Mouse (Mus musculus): Measurements from ENCODE around the gene Etnk2.

GRCm38 (mm10) chr1:133355469-133355868 is 7.9 kb upstream of the Etnk2 start:
- no peak for TF ChIP-seq CTCF (IDR thresholded peaks at IDR 0.05; ENCODE audit: low read depth)
- TF ChIP-seq EP300 (IDR thresholded peaks at IDR 0.05; ENCODE audit: low read depth) = no peak
